Mouse (Mus musculus) frontal cortex, postnatal 36 days (tissue): ENCODE measurements at regions not wholly inside any gene's neighbourhood (a gene's known extent, or its start where the extent isn't known, plus 50 kb on each side); places are given as distances from the start of the nearest gene placed in this dataset.

Source experiments
- DNase-seq, 2 experiments: peaks; one replicate each; pipeline ENCODE4 v3.0.0; 2022; ENCODE audit warnings: low spot score in 2 of 2

DNA sequence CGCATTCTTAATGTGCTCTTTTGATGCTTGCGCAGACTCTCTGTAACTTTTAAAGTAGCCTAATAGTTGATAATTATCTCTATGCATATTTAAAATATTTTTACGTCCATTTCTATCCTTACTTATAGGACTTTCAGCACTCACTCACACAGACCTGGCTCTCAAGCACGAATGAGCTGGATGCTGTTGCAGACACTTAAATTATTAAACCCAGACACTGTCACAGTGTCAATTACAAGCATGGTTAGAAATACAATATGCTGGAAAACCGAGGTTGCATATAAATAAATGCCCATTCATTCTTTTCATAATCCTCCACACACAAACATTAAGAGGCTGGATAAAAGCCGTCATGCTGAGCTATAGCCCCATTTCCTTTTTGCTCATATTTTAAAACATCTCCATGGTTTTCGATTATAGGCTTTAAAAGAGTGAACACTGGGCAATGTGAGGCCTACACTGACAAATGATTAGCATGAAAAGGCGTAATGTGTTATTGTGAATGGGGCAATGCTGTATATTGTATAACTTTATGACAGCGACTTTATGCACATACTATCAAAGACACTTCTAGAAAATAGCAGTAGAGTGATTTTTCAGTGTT is 566.3 kb downstream of the Pdha2 start:
- no peak for DNase-seq

- no peak for DNase-seq
Observed at GRCm38 (mm10) chr3:140619885-140620284, 592.3 kb downstream of the Pdha2 start.
